Mouse (Mus musculus) limb, embryonic 11.5 days (tissue): ENCODE results near the gene Tbc1d4. TPM values are rescaled to one million over a fixed set of nuclear protein-coding genes. Genes with fewer than 3 reads are reported as not detected.

Experiments used
- ATAC-seq: fragments of 200-750 bp; cut with Nextera tagmentation; 2 replicates; pipeline ENCODE4 v1.8.0; 2017; ENCODE audit warnings: low read depth; ENCODE audit not compliant: insufficient number of reproducible peaks, low FRiP score, low TSS enrichment
- DNase-seq: peaks from one replicate; pipeline ENCODE4 v3.0.0-alpha.2; 2015; ENCODE audit warnings: low spot score
- H3K27ac ChIP-seq: fragments of 300-500 bp; sonication (generic); replicated peaks from 2 replicates; pipeline ENCODE4 v1.5.1; 2014; ENCODE audit warnings: low read depth, mild to moderate bottlenecking, low read length
- H3K27me3 ChIP-seq: fragments of 300-500 bp; sonication (generic); 2 replicates; pipeline ENCODE4 v1.6.1; 2014; ENCODE audit warnings: mild to moderate bottlenecking, low read length, mixed read lengths; ENCODE audit not compliant: control insufficient read depth, insufficient read depth
- H3K36me3 ChIP-seq: fragments of 300-500 bp; sonication (generic); 2 replicates; pipeline ENCODE4 v1.6.1; 2014; ENCODE audit warnings: mild to moderate bottlenecking, low read length, moderate library complexity, mixed read lengths; ENCODE audit not compliant: control insufficient read depth, insufficient read depth
- H3K4me1 ChIP-seq: fragments of 300-500 bp; sonication (generic); 2 replicates; pipeline ENCODE4 v1.6.1; 2014; ENCODE audit warnings: low read length, mixed read lengths; ENCODE audit not compliant: control insufficient read depth, insufficient read depth
- H3K4me2 ChIP-seq: fragments of 300-500 bp; sonication (generic); 2 replicates; pipeline ENCODE4 v1.6.1; 2014; ENCODE audit warnings: low read depth, mild to moderate bottlenecking, moderate library complexity; ENCODE audit not compliant: severe bottlenecking
- H3K4me3 ChIP-seq: fragments of 300-500 bp; sonication (generic); 2 replicates; pipeline ENCODE4 v1.5.1; 2014; ENCODE audit warnings: low read depth, low read length
- H3K9ac ChIP-seq: fragments of 300-500 bp; sonication (generic); 2 replicates; pipeline ENCODE4 v1.6.1; 2014; ENCODE audit warnings: mild to moderate bottlenecking, low read length
- H3K9me3 ChIP-seq: fragments of 300-500 bp; sonication (generic); 2 replicates; pipeline ENCODE4 v1.6.1; 2016; ENCODE audit warnings: low read length; ENCODE audit not compliant: control insufficient read depth
- WGBS: fragments of 180-500 bp; shearing (Covaris S2); extraction: QIAGEN DNeasy Blood & Tissue Kit; methylation state at CpG from one replicate; pipeline ENCODE4 v1.1.7; 2014; 5-methylcytosine and 5-hydroxymethylcytosine counted together
- polyA plus RNA-seq: library from polyadenylated mRNA; unstranded; fragments of >200 nt; fragmentation: Nextera tagmentation; extraction: Ambion mirVana; gene quantifications from 2 replicates; pipeline ENCODE4 v1.2.1, GENCODE M21; 2014

Tbc1d4 gene
- 6.3 and 7.0 TPM in 2 replicates for polyA plus RNA-seq

- Histone ChIP-seq H3K9me3 (no peaks in the 10 kb centered on the region), H3K27me3 (no peaks in the 10 kb centered on the region), H3K4me3 (peak within 1 kb of the TSS; percentile 71), H3K36me3 (no peaks in the 10 kb centered on the region), H3K4me1 (0 out of 2 replicates have a peak, but pooled peaks cover 5% of the 10 kb centered on the region), H3K27ac (no peak within 1 kb of the TSS), H3K4me2 (peak within 1 kb of the TSS; percentile 100), H3K9ac (peak within 1 kb of the TSS; percentile 68)
- 0% methylated on average over 62 of the region's 62 CpGs for WGBS
- DNase-seq (peak; percentile 87), ATAC-seq (peak; percentile 87)
Observed at GRCm38 (mm10) chr14:101608519-101609368, at the start of gene Tbc1d4. TSS of gene Tbc1d4 (minus strand) at chr14:101609191.

- no peak overlapping the region for H3K9ac ChIP-seq
- no peak for ATAC-seq
- no peaks in the 10 kb centered on the region for H3K36me3 ChIP-seq
- no peak for DNase-seq
- H3K9me3 ChIP-seq, result no peaks in the 10 kb centered on the region
- no peak overlapping the region for H3K4me2 ChIP-seq
- no peak overlapping the region for H3K27ac ChIP-seq
- H3K27me3 ChIP-seq, result no peaks in the 10 kb centered on the region
- 88% methylated on average over 10 of the region's 10 CpGs for WGBS
- no peaks in the 10 kb centered on the region for H3K4me1 ChIP-seq
- no peak overlapping the region for H3K4me3 ChIP-seq
Observed at GRCm38 (mm10) chr14:101656307-101656706, 47.3 kb upstream of the Tbc1d4 start.

- no peaks in the 10 kb centered on the region for H3K36me3 ChIP-seq
- H3K27ac ChIP-seq, result no peak overlapping the region
- H3K4me2 ChIP-seq, result peak overlapping the region; percentile 78
- WGBS, result under 1% methylated on average over 10 of the region's 10 CpGs
- no peaks in the 10 kb centered on the region for H3K4me1 ChIP-seq
- ATAC-seq (no peak), DNase-seq (peak; percentile 39)
- peak overlapping the region; percentile 97 for H3K4me3 ChIP-seq
- no peaks in the 10 kb centered on the region for H3K9me3 ChIP-seq
- no peaks in the 10 kb centered on the region for H3K27me3 ChIP-seq
- H3K9ac ChIP-seq, result peak overlapping the region; percentile 71
Observed at GRCm38 (mm10) chr14:101654526-101654909, 45.5 kb upstream of the Tbc1d4 start.

DNA sequence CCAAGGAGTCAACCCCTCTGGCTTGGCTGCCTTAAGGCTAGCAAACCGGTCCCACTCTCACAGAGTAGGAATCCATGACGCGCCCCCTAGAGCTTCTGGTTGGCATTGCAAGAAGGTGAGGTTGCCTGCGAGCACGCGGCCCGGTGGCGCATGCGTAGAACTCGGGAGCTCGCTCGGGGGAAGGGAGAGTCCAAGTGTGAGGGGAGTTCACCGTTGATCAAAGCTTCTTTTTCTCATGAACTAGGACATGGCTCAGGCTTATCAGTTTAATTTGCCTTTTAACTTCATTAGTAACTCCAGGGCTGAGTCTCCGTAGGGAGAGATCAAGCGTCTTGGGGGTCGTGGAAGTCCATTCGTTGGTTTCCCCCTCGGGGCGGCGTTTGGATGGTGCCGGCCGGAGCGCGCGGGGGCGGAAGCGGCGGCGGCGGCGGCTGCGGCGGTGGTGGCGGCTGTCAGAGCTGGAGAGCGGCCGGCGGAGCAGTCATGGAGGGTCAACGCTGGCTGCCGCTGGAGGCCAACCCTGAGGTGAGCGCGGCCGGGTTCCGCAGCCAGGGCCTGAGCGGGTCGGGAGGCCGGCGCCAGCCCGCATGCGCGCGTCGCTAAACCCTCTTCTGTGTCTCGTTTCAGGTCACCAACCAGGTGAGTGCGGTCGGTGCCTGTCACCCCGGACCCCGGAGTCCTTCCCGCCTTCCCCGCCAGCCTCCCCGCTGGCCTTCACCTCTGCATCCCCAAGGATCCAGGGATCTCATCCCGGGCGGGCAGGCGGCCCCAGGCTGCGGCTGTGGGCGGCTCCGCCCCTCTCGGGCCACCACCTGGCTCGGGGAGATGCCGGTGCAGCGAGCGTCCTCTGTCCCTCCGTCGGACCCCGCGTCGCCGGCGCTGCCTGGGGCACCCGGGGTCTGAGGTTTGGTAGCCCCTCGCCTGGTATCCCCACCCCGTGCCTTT is 44.9 kb upstream of the Tbc1d4 start, which contains the start of gene Uchl3:
Uchl3 (plus strand) TSS at position 387 of the 945 bp plus-strand sequence.
- H3K27ac ChIP-seq, result no peak within 1 kb of the TSS; the same call in 1 of the 2 replicates
- peak within 1 kb of the TSS; percentile 78 for H3K4me2 ChIP-seq
- DNase-seq (peak; percentile 100), ATAC-seq (peak; percentile 93)
- no peaks in the 10 kb centered on the region for H3K27me3 ChIP-seq
- no peaks in the 10 kb centered on the region for H3K4me1 ChIP-seq
- H3K9ac ChIP-seq, result peak within 1 kb of the TSS; percentile 71
- under 1% methylated on average over 58 of the region's 81 CpGs for WGBS
- H3K4me3 ChIP-seq, result peak within 1 kb of the TSS; percentile 97
- H3K9me3 ChIP-seq, result no peaks in the 10 kb centered on the region
- no peaks in the 10 kb centered on the region for H3K36me3 ChIP-seq

DNA sequence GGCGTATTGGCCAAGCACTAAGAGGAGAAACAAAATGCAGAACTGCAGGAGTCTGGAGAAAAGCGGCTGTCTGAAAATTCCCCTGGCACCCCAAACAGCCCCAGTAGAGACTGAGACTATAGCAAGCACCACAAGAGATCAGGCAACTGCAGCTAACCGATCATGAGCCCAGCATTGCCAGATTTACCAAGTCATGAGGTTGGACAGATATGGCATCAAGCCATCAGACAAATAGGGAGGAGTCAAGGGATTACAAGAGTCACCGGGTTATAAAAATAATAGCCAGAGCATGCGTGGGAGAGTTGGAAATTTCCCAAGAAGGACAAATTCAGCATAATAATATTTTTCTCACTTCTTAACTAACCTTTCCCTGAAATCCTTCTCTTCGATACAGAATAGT is 43.6 kb upstream of the Tbc1d4 start:
- no peaks in the 10 kb centered on the region for H3K27me3 ChIP-seq
- no peaks in the 10 kb centered on the region for H3K4me1 ChIP-seq
- H3K27ac ChIP-seq, result no peak overlapping the region
- ATAC-seq (no peak), DNase-seq (no peak)
- no peak overlapping the region for H3K9ac ChIP-seq
- H3K4me3 ChIP-seq, result no peak overlapping the region
- WGBS, result 94% methylated on average over 6 of the region's 6 CpGs
- no peak overlapping the region for H3K4me2 ChIP-seq
- H3K9me3 ChIP-seq, result no peaks in the 10 kb centered on the region
- H3K36me3 ChIP-seq, result no peaks in the 10 kb centered on the region

DNA sequence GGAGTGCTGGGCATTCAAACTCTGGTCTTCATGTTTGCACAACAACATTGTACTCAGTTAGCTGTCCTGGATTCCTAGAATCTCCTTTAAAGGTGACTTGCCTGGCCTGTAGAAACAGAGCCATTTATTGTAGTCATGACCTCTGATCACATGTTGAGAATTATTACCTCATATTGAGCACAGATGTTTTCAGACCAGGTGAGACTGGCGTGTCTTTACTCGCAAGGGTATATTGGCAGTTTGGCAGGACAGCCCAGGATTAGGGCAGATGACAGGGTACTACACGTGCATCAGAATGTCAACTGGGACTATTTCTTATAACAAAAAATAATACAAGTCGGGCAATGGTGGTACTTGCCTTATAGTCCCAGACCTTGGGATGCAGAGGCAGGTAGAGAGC is 41.6 kb upstream of the Tbc1d4 start:
- Histone ChIP-seq H3K4me1 (no peaks in the 10 kb centered on the region), H3K36me3 (no peaks in the 10 kb centered on the region), H3K9ac (no peak overlapping the region), H3K9me3 (no peaks in the 10 kb centered on the region), H3K4me2 (no peak overlapping the region), H3K27ac (no peak overlapping the region), H3K27me3 (no peaks in the 10 kb centered on the region), H3K4me3 (no peak overlapping the region)
- ATAC-seq (no peak), DNase-seq (no peak)
- 70% methylated on average over 4 of the region's 4 CpGs for WGBS

- ATAC-seq (no peak), DNase-seq (no peak)
- WGBS, result 80% methylated on average over 1 of the region's 1 CpGs
- H3K9me3 ChIP-seq, result no peaks in the 10 kb centered on the region
- H3K36me3 ChIP-seq, result no peaks in the 10 kb centered on the region
- no peak overlapping the region for H3K4me2 ChIP-seq
- H3K4me1 ChIP-seq, result no peaks in the 10 kb centered on the region
- H3K27me3 ChIP-seq, result no peaks in the 10 kb centered on the region
- no peak overlapping the region for H3K4me3 ChIP-seq
- no peak overlapping the region for H3K27ac ChIP-seq
- H3K9ac ChIP-seq, result no peak overlapping the region
Observed at GRCm38 (mm10) chr14:101644948-101645347, 36.0 kb upstream of the Tbc1d4 start.

- H3K4me3 ChIP-seq, result peak within 1 kb of the TSS; percentile 81
- H3K9me3 ChIP-seq, result no peaks in the 10 kb centered on the region
- peak; percentile 97 for ATAC-seq
- H3K4me2 ChIP-seq, result peak within 1 kb of the TSS; percentile 82
- H3K27me3 ChIP-seq, result no peaks in the 10 kb centered on the region
- H3K4me1 ChIP-seq, result no peaks in the 10 kb centered on the region
- under 1% methylated on average over 39 of the region's 39 CpGs for WGBS
- no peaks in the 10 kb centered on the region for H3K36me3 ChIP-seq
- peak within 1 kb of the TSS; percentile 72 for H3K9ac ChIP-seq
- H3K27ac ChIP-seq, result 0 out of 2 replicates have a peak within 1 kb of the TSS, but pooled peaks have one; percentile 21
- peak; percentile 89 for DNase-seq
Observed at GRCm38 (mm10) chr14:101640153-101640843, 31.3 kb upstream of the Tbc1d4 start, which contains the start of gene Commd6. TSS of gene Commd6 (minus strand) at chr14:101640686.
